Mouse (Mus musculus) forebrain, embryonic 11.5 days (tissue): ENCODE data around the gene Boc. TPM values are rescaled to one million over a fixed set of nuclear protein-coding genes. Genes with fewer than 3 reads are reported as not detected.

ENCODE experiments used
- ATAC-seq: fragments of 200-750 bp; cut with Nextera tagmentation; replicated peaks from 2 replicates; pipeline ENCODE4 v1.8.0; 2017; ENCODE audit warnings: moderate TSS enrichment; ENCODE audit not compliant: low FRiP score
- DNase-seq: peaks from one replicate; pipeline ENCODE4 v3.0.0-alpha.2; 2017; ENCODE audit warnings: low spot score
- H3K27ac ChIP-seq: fragments of 300-500 bp; sonication (generic); 2 replicates; pipeline ENCODE4 v1.5.1; 2014; ENCODE audit warnings: low read depth, low read length
- H3K27me3 ChIP-seq: fragments of 300-500 bp; sonication (generic); 2 replicates; pipeline ENCODE4 v1.6.1; 2014; ENCODE audit warnings: mild to moderate bottlenecking, low read length, mixed read lengths; ENCODE audit not compliant: control insufficient read depth, insufficient read depth
- H3K36me3 ChIP-seq: fragments of 300-500 bp; sonication (generic); 2 replicates; pipeline ENCODE4 v1.6.1; 2014; ENCODE audit warnings: mild to moderate bottlenecking, low read length, moderate library complexity, mixed read lengths; ENCODE audit not compliant: control insufficient read depth, insufficient read depth
- H3K4me1 ChIP-seq: fragments of 300-500 bp; sonication (generic); replicated peaks from 2 replicates; pipeline ENCODE4 v1.6.1; 2014; ENCODE audit warnings: low read length, mixed read lengths; ENCODE audit not compliant: control insufficient read depth, insufficient read depth
- H3K4me2 ChIP-seq: fragments of 300-500 bp; sonication (generic); 2 replicates; pipeline ENCODE4 v1.6.1; 2014; ENCODE audit warnings: low read depth, mild to moderate bottlenecking, low read length, moderate library complexity, mixed read lengths; ENCODE audit not compliant: severe bottlenecking
- H3K4me3 ChIP-seq: fragments of 300-500 bp; sonication (generic); 2 replicates; pipeline ENCODE4 v1.5.1; 2014; ENCODE audit warnings: low read depth, low read length
- H3K9ac ChIP-seq: fragments of 300-500 bp; sonication (generic); 2 replicates; pipeline ENCODE4 v1.6.1; 2014; ENCODE audit warnings: low read length
- H3K9me3 ChIP-seq: fragments of 300-500 bp; sonication (generic); 2 replicates; pipeline ENCODE4 v1.6.1; 2016; ENCODE audit warnings: low read length, mixed read lengths; ENCODE audit not compliant: control insufficient read depth
- WGBS: fragments of 180-500 bp; shearing (Covaris S2); extraction: QIAGEN DNeasy Blood & Tissue Kit; methylation state at CpG from one replicate; pipeline ENCODE4 v1.1.7; 2014; 5-methylcytosine and 5-hydroxymethylcytosine counted together
- polyA plus RNA-seq: library from polyadenylated mRNA; unstranded; fragments of >200 nt; fragmentation: Nextera tagmentation; extraction: Ambion mirVana; gene quantifications from 2 replicates; pipeline ENCODE4 v1.2.1, GENCODE M21; 2014

The Boc gene
- polyA plus RNA-seq, 1 experiment from 2014 or later = 35.6 TPM

DNA sequence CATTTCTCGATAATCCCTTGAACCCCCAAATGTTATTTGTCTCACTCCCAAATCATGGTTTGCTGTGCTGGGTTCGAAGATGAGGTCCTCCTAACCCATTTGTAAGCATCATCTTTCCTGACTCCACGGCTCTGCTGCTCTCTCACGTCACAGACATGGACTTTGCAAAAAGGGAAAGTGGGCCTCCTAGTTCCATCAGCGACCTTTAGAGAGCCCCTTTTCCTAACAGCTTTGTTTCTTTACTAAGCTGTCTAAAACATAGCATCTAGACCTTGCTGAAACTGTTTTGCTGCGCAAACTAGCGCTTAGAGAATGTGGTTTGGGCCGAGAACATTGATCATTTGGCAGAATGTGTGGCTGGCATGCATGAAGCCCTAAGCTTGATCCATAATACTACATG is 19.1 kb downstream of the Boc start:
- DNase-seq (no peak), ATAC-seq (no peak)
- 77% methylated on average over 8 of the region's 8 CpGs for WGBS
- Histone ChIP-seq H3K36me3 (no peaks in the 10 kb centered on the region), H3K27ac (no peak overlapping the region), H3K4me1 (peaks cover 24% of the 10 kb centered on the region), H3K27me3 (no peaks in the 10 kb centered on the region), H3K4me2 (no peak overlapping the region), H3K9ac (no peak overlapping the region), H3K9me3 (no peaks in the 10 kb centered on the region), H3K4me3 (no peak overlapping the region)

GRCm38 (mm10) chr16:44538401-44539395 is 20.0 kb downstream of the Boc start:
- Histone ChIP-seq H3K9me3 (no peaks in the 10 kb centered on the region), H3K27me3 (no peaks in the 10 kb centered on the region), H3K4me3 (no peak overlapping the region), H3K4me1 (peaks cover 30% of the 10 kb centered on the region), H3K9ac (peak overlapping the region; percentile 14; the same call in 1 of the 2 replicates), H3K4me2 (no peak overlapping the region), H3K36me3 (no peaks in the 10 kb centered on the region), H3K27ac (peak overlapping the region; percentile 55)
- no peak for DNase-seq
- WGBS = 65% methylated on average over 16 of the region's 16 CpGs
- peak; percentile 29; the same call in 1 of the 2 replicates for ATAC-seq

DNA sequence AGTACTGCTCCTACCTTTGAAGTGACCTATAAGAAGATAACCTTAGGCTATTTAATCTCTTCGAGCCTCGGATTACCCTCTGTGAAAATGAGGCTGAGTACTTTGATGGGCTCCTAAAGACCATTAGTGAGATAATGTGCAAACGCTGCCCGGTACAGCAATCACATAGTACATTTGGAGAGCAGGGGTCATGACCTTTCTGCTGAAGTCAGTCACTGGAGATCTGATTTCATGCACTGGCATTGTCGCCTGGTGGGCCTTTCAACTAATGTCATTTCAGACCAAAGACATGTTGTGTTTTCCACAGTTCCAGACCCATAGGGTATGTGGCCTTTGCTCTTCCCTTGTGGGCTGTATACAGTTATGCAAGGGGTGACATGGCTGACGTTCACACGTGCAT is 24.6 kb downstream of the Boc start:
- H3K9me3 ChIP-seq = peaks cover 5% of the 10 kb centered on the region; the same call in 1 of the 2 replicates
- DNase-seq (no peak), ATAC-seq (no peak)
- no peak overlapping the region for H3K4me3 ChIP-seq
- no peak overlapping the region for H3K9ac ChIP-seq
- WGBS = 53% methylated on average over 7 of the region's 7 CpGs
- H3K36me3 ChIP-seq = peaks cover 4% of the 10 kb centered on the region; the same call in 1 of the 2 replicates
- H3K4me2 ChIP-seq = no peak overlapping the region
- no peak overlapping the region for H3K27ac ChIP-seq
- H3K27me3 ChIP-seq = no peaks in the 10 kb centered on the region
- H3K4me1 ChIP-seq = peaks cover 43% of the 10 kb centered on the region

DNA sequence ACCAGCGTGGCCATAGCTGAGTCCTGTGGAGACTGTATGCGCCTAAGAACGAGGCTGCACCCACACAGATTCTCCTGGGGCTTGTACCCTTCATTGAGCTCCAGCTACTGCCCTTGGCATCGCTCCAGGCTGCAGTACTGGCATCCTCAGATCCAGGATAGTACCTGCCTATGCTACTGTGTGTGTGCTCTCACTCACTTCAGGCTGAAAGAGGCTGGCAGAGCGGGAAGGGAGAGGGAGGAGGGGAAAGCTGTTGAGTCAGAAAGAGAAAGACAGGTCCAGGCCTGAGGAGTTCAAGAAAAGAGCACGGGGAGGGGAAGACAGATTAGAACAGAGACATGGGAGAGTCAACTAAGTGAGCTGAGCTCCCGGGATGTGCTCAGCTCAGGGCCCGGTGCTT is 25.2 kb downstream of the Boc start:
- H3K4me3 ChIP-seq = no peak overlapping the region
- H3K27ac ChIP-seq = 0 out of 2 replicates have a peak overlapping the region, but pooled peaks have one; percentile 31

DNA sequence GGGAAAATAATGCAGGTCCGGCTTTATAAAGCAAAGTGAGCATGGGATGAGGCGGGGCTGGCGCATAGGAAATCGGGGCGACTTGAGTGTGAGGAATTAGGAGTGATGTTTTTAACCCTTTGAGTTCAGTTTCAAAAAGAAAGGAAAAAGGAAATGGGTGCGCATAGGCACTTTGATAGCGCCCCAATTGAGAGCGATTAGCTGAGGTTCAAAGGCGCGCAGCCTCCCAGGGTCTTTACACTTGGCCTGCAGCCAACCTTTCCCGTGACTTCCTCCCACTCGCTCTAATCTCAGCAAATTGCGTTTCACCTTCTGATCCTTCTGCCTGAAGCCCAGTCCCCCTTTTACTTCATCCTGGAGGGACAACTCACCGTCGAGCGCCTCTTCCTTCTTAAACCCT is 25.8 kb downstream of the Boc start:
- Histone ChIP-seq H3K4me1 (peaks cover 41% of the 10 kb centered on the region), H3K4me3 (no peak overlapping the region), H3K27me3 (no peaks in the 10 kb centered on the region), H3K4me2 (0 out of 2 replicates have a peak overlapping the region, but pooled peaks have one; percentile 18), H3K9ac (no peak overlapping the region), H3K9me3 (peaks cover 5% of the 10 kb centered on the region; the same call in 1 of the 2 replicates), H3K27ac (peak overlapping the region; percentile 96; the same call in 1 of the 2 replicates), H3K36me3 (peaks cover 4% of the 10 kb centered on the region; the same call in 1 of the 2 replicates)
- ATAC-seq (no peak), DNase-seq (no peak)
- WGBS = 65% methylated on average over 16 of the region's 16 CpGs

More for the DNA sequence above, 25.2 kb downstream of the Boc start:
- WGBS = 65% methylated on average over 8 of the region's 8 CpGs
- Histone ChIP-seq H3K9ac (no peak overlapping the region), H3K36me3 (peaks cover 4% of the 10 kb centered on the region; the same call in 1 of the 2 replicates), H3K27me3 (no peaks in the 10 kb centered on the region), H3K9me3 (peaks cover 5% of the 10 kb centered on the region; the same call in 1 of the 2 replicates), H3K4me2 (no peak overlapping the region), H3K4me1 (peaks cover 42% of the 10 kb centered on the region)
- no peak for DNase-seq
- no peak for ATAC-seq

- DNase-seq = peak; percentile 65
- 7% methylated on average over 12 of the region's 12 CpGs for WGBS
Measured at GRCm38 (mm10) chr16:44531239-44531797, 27.4 kb downstream of the Boc start.

DNA sequence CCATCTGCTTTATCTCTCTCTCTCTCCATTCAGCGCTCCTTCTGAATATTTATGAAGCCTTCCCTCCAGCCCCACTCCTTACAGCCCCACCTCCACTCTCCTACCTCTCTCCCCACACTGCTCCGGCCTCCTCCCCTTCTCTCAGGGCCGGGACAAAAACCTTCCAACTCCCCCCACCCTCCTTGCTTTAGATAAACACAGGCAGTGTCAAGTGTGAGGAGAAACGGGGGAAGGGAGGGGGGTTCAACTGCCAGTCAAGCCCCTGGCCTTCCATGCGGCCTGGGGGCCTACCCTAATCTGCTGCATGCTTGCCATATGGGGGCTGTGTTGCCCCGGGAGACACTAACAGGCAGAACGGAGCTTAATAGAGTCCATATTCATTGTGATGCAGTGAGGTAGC is 27.9 kb downstream of the Boc start:
- no peaks in the 10 kb centered on the region for H3K27me3 ChIP-seq
- H3K27ac ChIP-seq = peak overlapping the region; percentile 96
- H3K9me3 ChIP-seq = peaks cover 5% of the 10 kb centered on the region; the same call in 1 of the 2 replicates
- DNase-seq (peak; percentile 96), ATAC-seq (peak; percentile 94)
- peaks cover 4% of the 10 kb centered on the region; the same call in 1 of the 2 replicates for H3K36me3 ChIP-seq
- WGBS = under 1% methylated on average over 7 of the region's 7 CpGs
- no peak overlapping the region; the same call in 1 of the 2 replicates for H3K4me3 ChIP-seq
- peak overlapping the region; percentile 49; the same call in 1 of the 2 replicates for H3K9ac ChIP-seq
- peaks cover 45% of the 10 kb centered on the region for H3K4me1 ChIP-seq
- peak overlapping the region; percentile 55 for H3K4me2 ChIP-seq

More at GRCm38 (mm10) chr16:44531239-44531797, 27.4 kb downstream of the Boc start:
- no peaks in the 10 kb centered on the region for H3K27me3 ChIP-seq
- peaks cover 4% of the 10 kb centered on the region; the same call in 1 of the 2 replicates for H3K36me3 ChIP-seq
- H3K9me3 ChIP-seq = peaks cover 5% of the 10 kb centered on the region; the same call in 1 of the 2 replicates
- peak; percentile 43 for ATAC-seq
- H3K4me3 ChIP-seq = peak overlapping the region; percentile 6
- peak overlapping the region; percentile 55 for H3K4me2 ChIP-seq
- H3K4me1 ChIP-seq = peaks cover 45% of the 10 kb centered on the region
- H3K27ac ChIP-seq = peak overlapping the region; percentile 96
- peak overlapping the region; percentile 43; the same call in 1 of the 2 replicates for H3K9ac ChIP-seq

DNA sequence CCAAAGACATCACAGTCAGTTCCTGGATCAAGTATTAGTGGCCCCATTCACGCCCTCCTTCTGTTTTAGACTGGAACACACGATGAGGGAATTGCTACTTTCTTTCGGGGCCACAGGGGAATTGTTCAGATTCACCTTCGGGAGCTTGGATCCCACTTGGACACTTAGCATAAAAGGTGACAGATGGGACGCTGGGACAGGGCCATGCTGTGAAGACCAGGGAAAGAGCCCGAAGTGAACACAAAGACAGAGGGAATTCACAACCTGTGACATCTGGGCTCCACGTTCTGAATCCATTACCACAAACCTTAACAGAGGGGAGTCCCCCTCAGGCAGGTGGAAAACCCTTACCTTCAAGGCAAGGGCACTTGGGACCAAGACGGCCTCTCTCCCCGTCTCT is 28.5 kb downstream of the Boc start:
- Histone ChIP-seq H3K4me1 (peaks cover 45% of the 10 kb centered on the region), H3K27me3 (no peaks in the 10 kb centered on the region)

More for the DNA sequence above, 28.5 kb downstream of the Boc start:
- Histone ChIP-seq H3K4me2 (peak overlapping the region; percentile 55), H3K36me3 (peaks cover 4% of the 10 kb centered on the region; the same call in 1 of the 2 replicates), H3K27ac (peak overlapping the region; percentile 96), H3K4me3 (no peak overlapping the region; the same call in 1 of the 2 replicates), H3K9me3 (peaks cover 5% of the 10 kb centered on the region; the same call in 1 of the 2 replicates), H3K9ac (peak overlapping the region; percentile 49)
- peak; percentile 70 for DNase-seq
- WGBS = 3% methylated on average over 9 of the region's 9 CpGs
- peak; percentile 31 for ATAC-seq
